Mouse (Mus musculus) hindbrain, embryonic 15.5 days (tissue): ENCODE data around the gene A630001G21Rik. TPM values are rescaled to one million over a fixed set of nuclear protein-coding genes. Genes with fewer than 3 reads are reported as not detected.

Source experiments
- ATAC-seq: fragments of 200-750 bp; cut with Nextera tagmentation; 2 replicates; pipeline ENCODE4 v1.8.0; 2017; ENCODE audit warnings: low read depth, moderate number of reproducible peaks, moderate TSS enrichment; ENCODE audit not compliant: low FRiP score
- H3K27ac ChIP-seq: fragments of 300-500 bp; sonication (generic); replicated peaks from 2 replicates; pipeline ENCODE4 v1.5.1; 2015; ENCODE audit warnings: mild to moderate bottlenecking, inconsistent platforms
- H3K27me3 ChIP-seq: fragments of 300-500 bp; sonication (generic); 2 replicates; pipeline ENCODE4 v1.6.1; 2015; ENCODE audit warnings: control low read depth, inconsistent platforms
- H3K36me3 ChIP-seq: fragments of 300-500 bp; sonication (generic); 2 replicates; pipeline ENCODE4 v1.6.1; 2015; ENCODE audit warnings: control low read depth, inconsistent platforms
- H3K4me1 ChIP-seq: fragments of 300-500 bp; sonication (generic); replicated peaks from 2 replicates; pipeline ENCODE4 v1.6.1; 2015; ENCODE audit warnings: control low read depth, inconsistent platforms
- H3K4me2 ChIP-seq: fragments of 300-500 bp; sonication (generic); 2 replicates; pipeline ENCODE4 v1.6.1; 2015; ENCODE audit warnings: moderate library complexity, mild to moderate bottlenecking, inconsistent platforms
- H3K4me3 ChIP-seq: fragments of 300-500 bp; sonication (generic); 2 replicates; pipeline ENCODE4 v1.5.1; 2015; ENCODE audit warnings: mild to moderate bottlenecking, inconsistent platforms
- H3K9ac ChIP-seq: fragments of 300-500 bp; sonication (generic); 2 replicates; pipeline ENCODE4 v1.6.1; 2015; ENCODE audit warnings: inconsistent platforms
- H3K9me3 ChIP-seq: fragments of 300-500 bp; sonication (generic); 2 replicates; pipeline ENCODE4 v1.6.1; 2016; ENCODE audit warnings: control low read depth, inconsistent platforms
- WGBS: fragments of 180-500 bp; shearing (Covaris S2); methylation state at CpG from one replicate; pipeline ENCODE4 v1.1.7; 2015; 5-methylcytosine and 5-hydroxymethylcytosine counted together
- polyA plus RNA-seq: library from polyadenylated mRNA; unstranded; fragments of >200 nt; fragmentation: Nextera tagmentation; extraction: Ambion mirVana; gene quantifications from 2 replicates; pipeline ENCODE4 v1.2.1, GENCODE M21; 2015

A630001G21Rik gene
- polyA plus RNA-seq, 1 experiment from 2014 or later: 0.61 TPM

GRCm38 (mm10) chr1:85744539-85744938 is 33.9 kb downstream of the A630001G21Rik start:
- no peaks in the 10 kb centered on the region for H3K9me3 ChIP-seq
- ATAC-seq: no peak
- no peak overlapping the region for H3K9ac ChIP-seq
- no peaks in the 10 kb centered on the region for H3K36me3 ChIP-seq
- H3K27me3 ChIP-seq: no peaks in the 10 kb centered on the region
- no peak overlapping the region for H3K4me2 ChIP-seq
- H3K27ac ChIP-seq: no peak overlapping the region
- WGBS: 95% methylated on average over 3 of the region's 3 CpGs
- H3K4me1 ChIP-seq: no peaks in the 10 kb centered on the region
- no peak overlapping the region for H3K4me3 ChIP-seq

GRCm38 (mm10) chr1:85742916-85743505 is 35.4 kb downstream of the A630001G21Rik start:
- Histone ChIP-seq H3K9me3 (no peaks in the 10 kb centered on the region), H3K36me3 (no peaks in the 10 kb centered on the region), H3K27me3 (no peaks in the 10 kb centered on the region), H3K4me3 (no peak overlapping the region), H3K4me2 (no peak overlapping the region), H3K27ac (no peak overlapping the region), H3K4me1 (no peaks in the 10 kb centered on the region), H3K9ac (no peak overlapping the region)
- 5% methylated on average over 2 of the region's 2 CpGs for WGBS
- peak; percentile 74 for ATAC-seq

GRCm38 (mm10) chr1:85742333-85742732 is 36.1 kb downstream of the A630001G21Rik start:
- H3K4me3 ChIP-seq: no peak overlapping the region
- H3K4me1 ChIP-seq: no peaks in the 10 kb centered on the region
- H3K27ac ChIP-seq: no peak overlapping the region
- ATAC-seq: no peak
- no peaks in the 10 kb centered on the region for H3K36me3 ChIP-seq
- H3K9ac ChIP-seq: no peak overlapping the region
- H3K9me3 ChIP-seq: no peaks in the 10 kb centered on the region
- H3K27me3 ChIP-seq: no peaks in the 10 kb centered on the region
- no peak overlapping the region for H3K4me2 ChIP-seq
- 32% methylated on average over 5 of the region's 5 CpGs for WGBS

- Histone ChIP-seq H3K27me3 (no peaks in the 10 kb centered on the region), H3K36me3 (no peaks in the 10 kb centered on the region), H3K27ac (no peak overlapping the region), H3K9ac (no peak overlapping the region), H3K4me1 (peaks cover 3% of the 10 kb centered on the region), H3K4me3 (no peak overlapping the region), H3K9me3 (no peaks in the 10 kb centered on the region), H3K4me2 (no peak overlapping the region)
- no peak for ATAC-seq
- 92% methylated on average over 6 of the region's 6 CpGs for WGBS
Measured at GRCm38 (mm10) chr1:85740923-85741322, 37.5 kb downstream of the A630001G21Rik start.

- no peaks in the 10 kb centered on the region for H3K27me3 ChIP-seq
- no peak for ATAC-seq
- H3K4me3 ChIP-seq: no peak overlapping the region
- no peaks in the 10 kb centered on the region for H3K9me3 ChIP-seq
- H3K36me3 ChIP-seq: no peaks in the 10 kb centered on the region
- no peak overlapping the region for H3K4me2 ChIP-seq
- peaks cover 3% of the 10 kb centered on the region for H3K4me1 ChIP-seq
- no peak overlapping the region for H3K9ac ChIP-seq
- H3K27ac ChIP-seq: no peak overlapping the region
Measured at GRCm38 (mm10) chr1:85739819-85740218, 38.6 kb downstream of the A630001G21Rik start.

GRCm38 (mm10) chr1:85739000-85739399 is 39.4 kb downstream of the A630001G21Rik start:
- no peak overlapping the region for H3K4me3 ChIP-seq
- 96% methylated on average over 4 of the region's 4 CpGs for WGBS
- no peaks in the 10 kb centered on the region for H3K9me3 ChIP-seq
- H3K9ac ChIP-seq: no peak overlapping the region
- H3K4me1 ChIP-seq: peaks cover 3% of the 10 kb centered on the region
- no peak overlapping the region for H3K27ac ChIP-seq
- ATAC-seq: no peak
- H3K36me3 ChIP-seq: no peaks in the 10 kb centered on the region
- no peaks in the 10 kb centered on the region for H3K27me3 ChIP-seq
- H3K4me2 ChIP-seq: no peak overlapping the region

- ATAC-seq: peak; percentile 73
- no peak overlapping the region for H3K9ac ChIP-seq
- H3K27me3 ChIP-seq: no peaks in the 10 kb centered on the region
- no peak overlapping the region for H3K27ac ChIP-seq
- H3K4me2 ChIP-seq: peak overlapping the region; percentile 50
- H3K9me3 ChIP-seq: no peaks in the 10 kb centered on the region
- H3K4me1 ChIP-seq: peaks cover 3% of the 10 kb centered on the region
- WGBS: 43% methylated on average over 18 of the region's 18 CpGs
- H3K4me3 ChIP-seq: no peak overlapping the region
- H3K36me3 ChIP-seq: no peaks in the 10 kb centered on the region
Measured at GRCm38 (mm10) chr1:85736355-85737184, 41.9 kb downstream of the A630001G21Rik start.

GRCm38 (mm10) chr1:85735463-85736123 is 42.9 kb downstream of the A630001G21Rik start:
- Histone ChIP-seq H3K36me3 (no peaks in the 10 kb centered on the region), H3K4me1 (peaks cover 3% of the 10 kb centered on the region), H3K27ac (no peak overlapping the region), H3K27me3 (no peaks in the 10 kb centered on the region), H3K4me3 (no peak overlapping the region), H3K4me2 (no peak overlapping the region), H3K9me3 (no peaks in the 10 kb centered on the region), H3K9ac (no peak overlapping the region)
- 74% methylated on average over 13 of the region's 13 CpGs for WGBS
- no peak for ATAC-seq

- Histone ChIP-seq H3K27me3 (no peaks in the 10 kb centered on the region), H3K36me3 (no peaks in the 10 kb centered on the region), H3K4me1 (peaks cover 3% of the 10 kb centered on the region), H3K4me3 (no peak overlapping the region), H3K9ac (no peak overlapping the region), H3K9me3 (no peaks in the 10 kb centered on the region), H3K4me2 (no peak overlapping the region), H3K27ac (no peak overlapping the region)
- no peak for ATAC-seq
- 95% methylated on average over 1 of the region's 1 CpGs for WGBS
Measured at GRCm38 (mm10) chr1:85734511-85734910, 43.9 kb downstream of the A630001G21Rik start.

GRCm38 (mm10) chr1:85732581-85732980 is 45.9 kb downstream of the A630001G21Rik start:
- H3K9ac ChIP-seq: no peak overlapping the region
- H3K4me2 ChIP-seq: no peak overlapping the region
- H3K27me3 ChIP-seq: no peaks in the 10 kb centered on the region
- H3K36me3 ChIP-seq: no peaks in the 10 kb centered on the region
- H3K9me3 ChIP-seq: no peaks in the 10 kb centered on the region
- peaks cover 3% of the 10 kb centered on the region for H3K4me1 ChIP-seq
- no peak overlapping the region for H3K4me3 ChIP-seq
- 85% methylated on average over 3 of the region's 3 CpGs for WGBS
- no peak for ATAC-seq
- H3K27ac ChIP-seq: no peak overlapping the region

GRCm38 (mm10) chr1:85730471-85730870 is 48.0 kb downstream of the A630001G21Rik start:
- Histone ChIP-seq H3K27me3 (no peaks in the 10 kb centered on the region), H3K36me3 (no peaks in the 10 kb centered on the region), H3K4me1 (no peaks in the 10 kb centered on the region), H3K27ac (no peak overlapping the region), H3K4me3 (no peak overlapping the region), H3K9me3 (no peaks in the 10 kb centered on the region), H3K9ac (no peak overlapping the region), H3K4me2 (no peak overlapping the region)
- 86% methylated on average over 6 of the region's 6 CpGs for WGBS
- ATAC-seq: no peak

GRCm38 (mm10) chr1:85720220-85720893 is 58.1 kb downstream of the A630001G21Rik start:
- no peak overlapping the region for H3K27ac ChIP-seq
- H3K36me3 ChIP-seq: no peaks in the 10 kb centered on the region
- 47% methylated on average over 10 of the region's 10 CpGs for WGBS
- no peak overlapping the region for H3K4me3 ChIP-seq
- H3K4me1 ChIP-seq: peaks cover 5% of the 10 kb centered on the region; the same call in 1 of the 2 replicates
- peak; percentile 80 for ATAC-seq
- no peaks in the 10 kb centered on the region for H3K9me3 ChIP-seq
- no peak overlapping the region for H3K4me2 ChIP-seq
- H3K27me3 ChIP-seq: no peaks in the 10 kb centered on the region
- no peak overlapping the region for H3K9ac ChIP-seq
